Mouse (Mus musculus): ENCODE measurements around the gene Il1rapl2. TPM values are rescaled to one million over a fixed set of nuclear protein-coding genes. Genes with fewer than 3 reads are reported as not detected.

Il1rapl2 gene
- polyA plus RNA-seq (2015; fragmentation: Nextera tagmentation; extraction: Ambion mirVana), result 1.0 and 1.2 TPM in 2 replicates

- H3K27me3 ChIP-seq, result peaks cover 54% of the 10 kb centered on the region
- 13% methylated on average over 40 of the region's 47 CpGs for WGBS
- peak within 1 kb of the TSS; percentile 46; the same call in 1 of the 2 replicates for H3K9ac ChIP-seq
- H3K4me1 ChIP-seq, result no peaks in the 10 kb centered on the region
- ATAC-seq (ENCODE audit: low FRiP score, low read depth), result peak; percentile 75
- no peak within 1 kb of the TSS for H3K27ac ChIP-seq
- peak within 1 kb of the TSS; percentile 73 for H3K4me2 ChIP-seq (replicated peaks)
- H3K9me3 ChIP-seq, result no peaks in the 10 kb centered on the region
- peak within 1 kb of the TSS; percentile 46 for H3K4me3 ChIP-seq
- H3K36me3 ChIP-seq, result no peaks in the 10 kb centered on the region
Observed at GRCm38 (mm10) chrX:137570321-137571195, at the start of gene Il1rapl2. Il1rapl2 (plus strand) TSS chrX:137570608.

- no peaks in the 10 kb centered on the region for H3K9me3 ChIP-seq
- no peak overlapping the region for H3K4me3 ChIP-seq
- ATAC-seq (ENCODE audit: low FRiP score, low read depth), result no peak
- no peak overlapping the region for H3K4me2 ChIP-seq (replicated peaks)
- H3K27ac ChIP-seq, result no peak overlapping the region
- no peaks in the 10 kb centered on the region for H3K27me3 ChIP-seq
- no peaks in the 10 kb centered on the region for H3K4me1 ChIP-seq
- no peaks in the 10 kb centered on the region for H3K36me3 ChIP-seq
- 75% methylated on average over 2 of the region's 2 CpGs for WGBS
- no peak overlapping the region for H3K9ac ChIP-seq
Observed at GRCm38 (mm10) chrX:137548348-137548747, 22.1 kb upstream of the Il1rapl2 start.

- H3K36me3 ChIP-seq, result no peaks in the 10 kb centered on the region
- no peaks in the 10 kb centered on the region for H3K9me3 ChIP-seq
- peak overlapping the region; percentile 73 for H3K4me2 ChIP-seq (replicated peaks)
- no peak overlapping the region for H3K27ac ChIP-seq
- no peak overlapping the region for H3K9ac ChIP-seq
- H3K4me3 ChIP-seq, result peak overlapping the region; percentile 46
- no peak for ATAC-seq (ENCODE audit: low FRiP score, low read depth)
- H3K27me3 ChIP-seq, result peaks cover 54% of the 10 kb centered on the region
- 19% methylated on average over 21 of the region's 21 CpGs for WGBS
- H3K4me1 ChIP-seq, result no peaks in the 10 kb centered on the region
Observed at GRCm38 (mm10) chrX:137569472-137570188, 778 bp upstream of the Il1rapl2 start.

- no peaks in the 10 kb centered on the region for H3K27me3 ChIP-seq
- no peaks in the 10 kb centered on the region for H3K36me3 ChIP-seq
- no peaks in the 10 kb centered on the region for H3K4me1 ChIP-seq
- H3K27ac ChIP-seq, result no peak overlapping the region
- H3K4me3 ChIP-seq, result no peak overlapping the region
- H3K4me2 ChIP-seq (replicated peaks), result no peak overlapping the region
- no peak overlapping the region for H3K9ac ChIP-seq
- no peak for ATAC-seq (ENCODE audit: low FRiP score, low read depth)
- WGBS, result 31% methylated on average over 1 of the region's 1 CpGs
- H3K9me3 ChIP-seq, result no peaks in the 10 kb centered on the region
Observed at GRCm38 (mm10) chrX:137582656-137583055, 12.2 kb downstream of the Il1rapl2 start.

- Histone ChIP-seq H3K9ac (no peak overlapping the region), H3K4me3 (no peak overlapping the region), H3K27me3 (no peaks in the 10 kb centered on the region)
Observed at GRCm38 (mm10) chrX:137620697-137621096, 50.3 kb downstream of the Il1rapl2 start.

GRCm38 (mm10) chrX:137667011-137667410 lies 96.6 kb downstream of the Il1rapl2 start:
- Histone ChIP-seq H3K36me3 (no peaks in the 10 kb centered on the region), H3K27ac (no peak overlapping the region), H3K4me1 (no peaks in the 10 kb centered on the region), H3K4me2 (replicated peaks) (no peak overlapping the region), H3K9ac (no peak overlapping the region), H3K9me3 (no peaks in the 10 kb centered on the region), H3K27me3 (no peaks in the 10 kb centered on the region; the same call in 1 of the 2 replicates), H3K4me3 (no peak overlapping the region)
- ATAC-seq (ENCODE audit: low FRiP score, low read depth), result no peak
- WGBS, result 28% methylated on average over 2 of the region's 2 CpGs

More at GRCm38 (mm10) chrX:137620697-137621096, 50.3 kb downstream of the Il1rapl2 start:
- H3K27ac ChIP-seq, result no peak overlapping the region
- H3K9me3 ChIP-seq, result no peaks in the 10 kb centered on the region
- H3K36me3 ChIP-seq, result no peaks in the 10 kb centered on the region
- no peak for ATAC-seq (ENCODE audit: low FRiP score, low read depth)
- no peaks in the 10 kb centered on the region for H3K4me1 ChIP-seq
- no peak overlapping the region for H3K4me2 ChIP-seq (replicated peaks)

- no peaks in the 10 kb centered on the region for H3K9me3 ChIP-seq
- 78% methylated on average over 1 of the region's 1 CpGs for WGBS
- H3K27me3 ChIP-seq, result no peaks in the 10 kb centered on the region
- no peak overlapping the region for H3K4me3 ChIP-seq
- no peak for ATAC-seq (ENCODE audit: low FRiP score, low read depth)
- no peak overlapping the region for H3K9ac ChIP-seq
- no peak overlapping the region for H3K4me2 ChIP-seq (replicated peaks)
- no peaks in the 10 kb centered on the region for H3K36me3 ChIP-seq
- H3K4me1 ChIP-seq, result no peaks in the 10 kb centered on the region
- no peak overlapping the region for H3K27ac ChIP-seq
Observed at GRCm38 (mm10) chrX:137687974-137688373, 117.6 kb downstream of the Il1rapl2 start.

- no peak for ATAC-seq (ENCODE audit: low FRiP score, low read depth)
- no peaks in the 10 kb centered on the region for H3K36me3 ChIP-seq
- no peaks in the 10 kb centered on the region for H3K4me1 ChIP-seq
- H3K4me2 ChIP-seq (replicated peaks), result no peak overlapping the region
- H3K9me3 ChIP-seq, result no peaks in the 10 kb centered on the region
- no peak overlapping the region for H3K27ac ChIP-seq
- H3K9ac ChIP-seq, result no peak overlapping the region
- WGBS, result 88% methylated on average over 2 of the region's 2 CpGs
- no peak overlapping the region for H3K4me3 ChIP-seq
- H3K27me3 ChIP-seq, result no peaks in the 10 kb centered on the region
Observed at GRCm38 (mm10) chrX:137700006-137700405, 129.6 kb downstream of the Il1rapl2 start.

- 71% methylated on average over 3 of the region's 3 CpGs for WGBS
- no peaks in the 10 kb centered on the region for H3K4me1 ChIP-seq
- H3K27ac ChIP-seq, result no peak overlapping the region
- H3K4me2 ChIP-seq (replicated peaks), result no peak overlapping the region
- H3K9ac ChIP-seq, result no peak overlapping the region
- no peaks in the 10 kb centered on the region; the same call in 1 of the 2 replicates for H3K27me3 ChIP-seq
- no peaks in the 10 kb centered on the region for H3K9me3 ChIP-seq
- no peak for ATAC-seq (ENCODE audit: low FRiP score, low read depth)
- no peaks in the 10 kb centered on the region for H3K36me3 ChIP-seq
- H3K4me3 ChIP-seq, result no peak overlapping the region
Observed at GRCm38 (mm10) chrX:137755537-137755936, 185.1 kb downstream of the Il1rapl2 start.

GRCm38 (mm10) chrX:137805484-137806200 lies 235.2 kb downstream of the Il1rapl2 start:
- ATAC-seq (ENCODE audit: low FRiP score, low read depth), result no peak
- WGBS, result 64% methylated on average over 6 of the region's 6 CpGs
- Histone ChIP-seq H3K36me3 (no peaks in the 10 kb centered on the region), H3K4me2 (replicated peaks) (no peak overlapping the region), H3K9me3 (no peaks in the 10 kb centered on the region), H3K4me3 (no peak overlapping the region), H3K4me1 (no peaks in the 10 kb centered on the region), H3K27me3 (no peaks in the 10 kb centered on the region), H3K9ac (no peak overlapping the region), H3K27ac (no peak overlapping the region)

GRCm38 (mm10) chrX:137806231-137807114 lies 236.1 kb downstream of the Il1rapl2 start:
- ATAC-seq (ENCODE audit: low FRiP score, low read depth), result no peak

More at GRCm38 (mm10) chrX:137806231-137807114, 236.1 kb downstream of the Il1rapl2 start:
- no peak overlapping the region for H3K9ac ChIP-seq
- no peaks in the 10 kb centered on the region for H3K9me3 ChIP-seq
- no peaks in the 10 kb centered on the region for H3K27me3 ChIP-seq
- WGBS, result 50% methylated on average over 4 of the region's 4 CpGs
- no peak overlapping the region for H3K4me2 ChIP-seq (replicated peaks)
- H3K4me3 ChIP-seq, result no peak overlapping the region
- no peaks in the 10 kb centered on the region for H3K36me3 ChIP-seq
- no peaks in the 10 kb centered on the region for H3K4me1 ChIP-seq
- no peak overlapping the region for H3K27ac ChIP-seq

Data from limb, embryonic 13.5 days (tissue).